Mouse (Mus musculus) kidney, adult 2 months (tissue): ENCODE measurements at regions not wholly inside any gene's neighbourhood (a gene's known extent, or its start where the extent isn't known, plus 50 kb on each side); places are given as distances from the start of the nearest gene placed in this dataset.

ENCODE experiments used
- CTCF ChIP-seq: fragments of 200-500 bp; conservative IDR thresholded peaks from 2 replicates; pipeline ENCODE4 v1.5.1; 2011; ENCODE audit warnings: low read depth, mild to moderate bottlenecking, control low read depth, low read length, moderate library complexity, mixed read lengths; ENCODE audit not compliant: insufficient read depth, insufficient read length
- POLR2A ChIP-seq: fragments of 200-500 bp; IDR thresholded peaks from one replicate; pipeline ENCODE4 v1.6.1; 2011; ENCODE audit warnings: low read depth, low read length, control low read depth

DNA sequence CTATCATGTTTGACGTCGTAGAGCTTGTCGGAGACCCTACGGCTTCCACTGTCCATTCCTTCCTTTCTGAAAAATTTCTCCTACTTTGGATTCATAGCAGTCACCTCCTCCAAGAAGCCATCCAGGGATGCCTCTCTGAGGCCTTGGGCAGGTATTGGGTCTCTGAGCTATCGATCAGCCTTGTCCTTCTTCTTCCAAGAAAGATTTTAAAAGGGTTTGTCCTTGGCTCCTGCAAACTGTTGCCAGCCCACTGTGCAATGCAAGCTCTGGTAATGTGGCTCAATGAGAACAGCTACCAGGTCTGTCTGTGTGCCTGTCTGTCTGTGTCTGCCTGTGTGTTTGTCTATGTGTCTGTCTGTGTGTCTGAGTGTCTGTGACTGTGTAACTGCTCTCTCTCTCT lies 99.8 kb upstream of the Atp1a1 start:
- TF ChIP-seq CTCF: no peak
- TF ChIP-seq POLR2A: no peak
